Mouse (Mus musculus): ENCODE measurements at regions not wholly inside any gene's neighbourhood (a gene's known extent, or its start where the extent isn't known, plus 50 kb on each side); places are given as distances from the start of the nearest gene placed in this dataset.
A peak's percentile ranks its signal among the peaks of the same experiment; 100 is the strongest.
"Not testable (repeated sequence)": the region's sequence is repeated elsewhere in the genome, so short reads cannot be mapped to it uniquely, and the experiment has no call there.

DNA sequence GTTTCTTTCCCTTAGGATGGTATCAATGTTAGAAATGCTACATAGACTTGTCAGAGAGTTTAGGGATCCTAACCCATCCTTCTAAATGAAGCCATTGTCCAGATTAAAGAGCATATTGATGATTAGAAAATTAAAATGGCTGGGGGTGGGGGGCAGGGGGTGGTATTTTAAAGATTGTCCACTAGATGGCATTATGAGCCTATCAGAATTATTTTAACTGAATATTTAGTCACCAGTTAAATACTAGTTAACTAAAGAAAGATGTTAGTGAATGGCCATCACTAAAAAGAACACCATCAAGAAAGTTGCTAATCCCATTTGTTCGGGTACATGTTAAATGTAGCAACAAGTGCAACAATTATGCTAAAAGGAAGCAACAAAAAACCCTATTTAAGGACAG lies 1909.6 kb upstream of the 5930422O12Rik start:
- DNase-seq (ENCODE audit: low spot score) = no peak

DNA sequence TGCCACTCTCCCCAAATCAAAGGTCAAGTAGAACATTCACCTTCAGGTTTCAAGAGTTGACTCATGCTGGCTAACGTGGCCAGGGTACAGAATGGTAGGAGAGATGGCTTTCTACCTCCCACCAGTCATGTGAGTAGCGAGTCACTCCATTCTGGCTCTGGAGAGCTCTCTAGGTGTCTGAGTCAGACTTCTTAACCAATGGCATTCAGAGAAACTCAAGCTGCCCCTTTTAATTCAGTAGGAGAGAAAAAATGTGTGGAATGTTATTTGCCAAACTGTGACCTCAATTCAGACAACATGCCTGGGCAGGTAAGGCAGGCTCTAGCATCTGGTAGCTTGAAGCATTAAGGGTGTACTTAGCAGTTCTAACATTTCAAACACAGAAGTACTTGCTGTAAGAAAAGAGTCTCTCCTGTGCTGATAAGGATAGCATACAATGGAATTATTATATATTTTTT lies 1907.5 kb upstream of the 5930422O12Rik start:
- DNase-seq (ENCODE audit: low spot score) = no peak

DNA sequence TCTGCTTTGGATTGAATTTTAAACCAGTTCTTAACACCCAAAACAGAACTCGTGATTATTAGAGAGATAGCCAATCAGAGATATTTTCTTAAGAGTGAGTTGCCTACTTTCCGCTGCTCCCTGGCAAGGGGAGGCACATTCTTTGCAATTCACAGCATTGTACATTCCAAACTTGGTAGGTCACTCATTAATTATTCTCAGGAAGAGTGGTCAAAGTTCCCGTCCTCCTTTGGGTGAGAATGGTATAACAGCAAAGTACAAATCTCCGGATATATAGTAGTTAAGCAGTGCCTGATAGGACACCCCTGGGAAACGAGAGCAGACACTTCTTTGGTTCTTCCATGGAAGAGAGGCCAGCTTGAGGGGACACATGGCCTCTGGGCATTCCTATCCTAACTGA lies 1903.4 kb upstream of the 5930422O12Rik start:
- DNase-seq (ENCODE audit: low spot score) = no peak

DNA sequence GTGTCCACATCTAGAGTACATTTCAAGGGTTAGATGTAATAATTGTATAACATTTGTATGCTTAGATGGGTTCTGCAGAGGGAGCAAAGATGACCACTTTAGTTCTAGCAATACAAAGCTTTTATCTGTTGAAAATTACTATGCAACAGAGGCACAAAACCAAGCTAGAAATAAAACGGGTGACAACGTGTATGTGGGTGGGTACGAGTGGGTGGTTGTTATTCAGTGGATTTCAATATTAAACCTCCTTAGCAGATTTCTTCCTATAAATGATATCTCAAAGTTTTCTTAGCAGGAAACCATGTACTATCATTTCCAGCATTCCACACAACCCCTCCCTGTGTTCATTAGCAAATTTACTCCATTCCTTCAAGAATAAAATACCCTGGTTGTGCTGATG lies 1889.3 kb upstream of the 5930422O12Rik start:
- DNase-seq (ENCODE audit: low spot score) = peak; percentile 19

DNA sequence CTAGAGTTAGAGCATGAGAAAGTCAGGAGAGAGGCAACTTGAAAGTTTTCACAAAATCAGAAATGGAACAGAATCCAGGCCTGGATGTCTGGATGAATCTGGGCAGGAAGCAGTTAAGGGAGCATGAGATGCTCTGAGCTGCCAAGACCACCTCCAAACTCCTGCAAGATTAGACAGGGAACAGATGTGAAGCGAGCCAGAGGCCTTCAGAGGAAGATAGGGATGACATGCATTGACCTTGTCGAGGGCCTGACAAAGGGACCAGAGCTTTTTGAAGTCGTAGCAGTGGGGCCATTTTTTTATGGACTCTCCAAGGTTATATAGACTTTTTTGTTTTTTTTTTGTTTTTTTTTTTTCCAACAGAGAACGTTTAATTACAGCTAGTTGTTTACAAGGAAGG lies 1886.9 kb upstream of the 5930422O12Rik start:
- DNase-seq (ENCODE audit: low spot score) = no peak

DNA sequence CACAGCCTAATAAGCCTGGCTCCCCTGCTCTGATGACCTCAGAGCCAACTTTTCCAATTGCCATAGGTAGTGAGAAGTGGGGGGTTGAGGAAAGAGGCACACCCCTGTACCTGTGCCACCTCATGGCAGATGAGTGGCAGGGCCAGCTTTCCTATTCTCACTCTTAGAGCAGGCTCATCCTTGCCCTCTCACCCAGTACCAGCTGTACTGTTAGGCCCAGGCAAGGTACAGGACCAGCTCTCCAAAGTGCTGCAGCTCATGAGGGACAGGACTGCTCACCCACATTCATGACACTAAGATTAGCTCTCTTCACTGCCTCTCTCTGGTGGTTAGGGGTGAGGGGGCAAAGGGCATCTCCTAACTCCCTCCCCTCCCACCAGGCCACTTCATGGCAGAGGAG lies 1854.4 kb upstream of the 5930422O12Rik start:
- DNase-seq (ENCODE audit: low spot score) = no peak

DNA sequence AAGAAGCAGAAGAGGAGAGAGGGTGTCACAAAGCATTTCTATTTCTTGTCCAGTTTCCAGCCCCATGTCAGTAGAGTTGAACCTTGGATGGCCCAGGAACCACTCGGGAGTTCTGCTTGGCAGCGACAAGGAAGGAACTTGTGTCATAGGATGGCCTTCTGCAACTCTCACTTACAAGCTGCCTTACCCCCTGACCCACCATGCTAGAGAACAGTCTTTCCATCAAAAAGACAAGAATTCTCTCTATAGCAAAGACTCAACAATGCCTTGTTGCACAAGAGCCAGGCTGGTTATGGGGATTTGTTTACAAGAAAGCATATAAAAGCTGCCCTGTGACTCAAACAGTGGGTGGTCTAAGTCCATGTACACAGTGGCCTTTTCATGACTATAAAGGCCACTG lies 1852.4 kb upstream of the 5930422O12Rik start:
- DNase-seq (ENCODE audit: low spot score) = no peak

DNA sequence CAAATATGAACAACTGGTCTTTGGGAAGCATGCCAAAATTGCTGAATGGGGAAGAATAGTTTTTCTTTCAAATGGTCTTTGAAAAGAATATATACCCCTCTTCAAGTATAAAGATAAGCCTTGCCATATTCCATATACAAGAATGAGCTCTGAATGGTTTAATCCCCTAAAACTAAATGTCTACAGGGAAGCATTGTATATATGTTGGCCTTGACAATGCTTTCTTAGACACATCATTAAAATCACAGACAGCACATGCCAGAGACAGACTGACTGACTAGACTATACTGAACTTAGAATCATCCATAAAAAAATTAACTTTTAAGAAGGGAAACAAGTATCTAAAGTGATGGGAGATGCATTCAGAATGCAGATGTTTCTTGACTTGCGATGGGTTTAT lies 1843.8 kb upstream of the 5930422O12Rik start:
- DNase-seq (ENCODE audit: low spot score) = no peak

DNA sequence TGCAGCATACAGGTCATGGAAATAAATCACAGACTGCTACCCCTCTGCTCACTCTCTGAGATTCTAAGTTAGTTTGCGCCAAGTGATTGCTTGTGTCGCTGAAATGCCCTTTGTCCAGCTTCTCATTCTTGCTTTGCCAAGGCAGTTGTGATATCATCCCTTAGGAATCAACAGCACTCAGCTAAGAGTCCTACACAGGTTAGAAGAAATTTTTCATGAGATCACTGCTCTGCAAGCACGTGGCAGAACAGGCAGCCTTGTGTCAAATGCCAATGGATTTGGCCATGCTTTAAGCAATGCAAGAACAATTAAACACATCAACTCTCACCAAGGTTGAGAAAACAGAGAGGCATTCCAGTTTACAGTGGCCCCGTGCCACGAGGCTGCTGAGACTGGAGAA lies 1829.0 kb upstream of the 5930422O12Rik start:
- no peak for DNase-seq (ENCODE audit: low spot score)

DNA sequence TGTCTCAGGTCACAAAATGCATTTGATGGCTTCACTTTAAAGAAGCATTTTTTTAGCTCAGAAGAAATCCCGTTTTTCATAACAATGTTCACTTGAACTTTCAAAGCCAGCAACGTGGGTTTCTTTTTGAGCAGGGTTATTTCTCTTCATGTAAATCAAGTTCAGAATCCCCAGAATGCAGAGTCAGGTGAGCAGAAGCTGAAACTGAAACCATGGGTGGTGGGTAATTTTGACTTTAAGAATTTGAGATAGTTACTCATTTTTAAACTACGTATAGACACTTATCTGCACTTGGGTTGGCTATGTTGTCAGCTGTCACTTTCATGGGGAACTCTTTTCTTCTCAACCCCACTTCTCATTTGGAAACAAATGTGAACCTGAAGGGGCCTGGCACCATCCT lies 1827.5 kb upstream of the 5930422O12Rik start:
- DNase-seq (ENCODE audit: low spot score) = no peak

DNA sequence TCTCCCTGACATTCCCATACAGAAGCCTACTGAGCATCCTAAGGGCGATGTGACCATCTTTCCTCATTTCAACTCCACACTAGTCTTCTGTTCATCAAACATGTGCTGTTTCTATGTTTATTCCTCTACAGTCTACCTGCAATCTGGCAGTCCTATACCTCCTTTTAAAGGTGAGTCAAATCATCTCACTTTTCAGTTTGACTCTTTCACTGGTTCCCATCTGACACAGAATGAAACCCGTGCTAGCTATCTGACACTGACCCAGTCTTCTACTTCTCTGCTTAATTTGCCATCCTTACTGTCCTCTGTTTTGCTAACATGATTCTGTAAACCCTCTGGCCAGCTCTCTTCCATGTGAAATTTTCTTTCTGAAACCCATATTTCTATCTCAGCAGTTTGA lies 1812.0 kb upstream of the 5930422O12Rik start:
- no peak for DNase-seq (ENCODE audit: low spot score)

DNA sequence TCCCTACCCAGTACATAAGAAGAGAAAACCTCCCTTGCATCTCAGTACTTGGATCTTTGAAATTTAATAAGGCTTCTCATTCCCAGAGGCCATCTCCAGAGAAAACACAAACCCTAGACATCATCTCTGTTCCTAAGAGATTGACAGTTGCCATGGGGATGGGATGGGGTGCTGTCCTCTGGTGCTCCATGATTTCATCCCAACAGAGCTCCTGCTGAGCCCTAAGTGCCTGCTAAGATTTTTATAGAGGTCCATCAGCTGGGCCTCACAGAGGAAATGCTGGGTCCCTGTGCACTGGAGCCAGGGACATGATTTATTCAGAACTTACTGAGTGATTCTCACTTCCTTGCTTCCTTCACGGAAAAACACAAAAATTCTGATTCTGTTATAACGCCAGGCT lies 1800.8 kb upstream of the 5930422O12Rik start:
- DNase-seq (ENCODE audit: low spot score) = no peak

DNA sequence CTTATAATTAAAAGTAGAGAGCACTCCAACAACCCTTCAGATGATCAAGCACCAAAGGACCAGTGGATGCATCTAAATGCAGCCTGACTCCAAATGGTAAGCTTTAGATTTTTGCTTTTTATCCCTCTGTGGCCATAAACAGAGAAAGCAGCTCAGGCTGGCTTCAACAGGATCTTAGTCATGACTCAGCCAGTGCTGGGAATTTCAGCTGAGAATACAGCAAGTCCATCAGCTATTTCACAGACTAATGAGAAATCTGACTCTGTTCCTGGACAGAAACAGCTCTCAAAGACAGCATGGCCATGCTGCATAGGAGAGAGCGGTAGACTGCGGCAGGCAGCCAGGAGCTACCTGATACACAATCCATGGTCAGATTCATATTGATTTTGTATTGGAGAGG lies 1800.4 kb upstream of the 5930422O12Rik start:
- DNase-seq (ENCODE audit: low spot score) = no peak

DNA sequence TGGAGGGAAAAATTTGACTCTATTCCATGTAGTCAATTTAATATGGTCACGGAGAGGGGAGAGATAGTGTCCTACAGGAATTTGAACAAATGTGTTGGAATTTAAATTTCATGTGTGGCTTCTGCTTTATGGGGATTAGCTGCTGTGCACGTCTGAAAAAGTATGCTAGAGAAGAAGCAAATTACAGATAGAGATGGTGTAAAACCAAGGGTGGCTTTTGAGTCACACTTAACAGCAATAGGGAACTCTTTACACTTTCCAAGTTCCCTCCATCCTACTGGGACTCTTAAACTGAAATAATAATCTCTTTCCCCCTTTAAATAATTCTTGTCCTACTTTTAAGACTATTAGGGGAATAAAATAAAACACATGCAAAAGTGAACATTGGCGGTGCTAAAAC lies 1790.1 kb upstream of the 5930422O12Rik start:
- no peak for DNase-seq (ENCODE audit: low spot score)

DNA sequence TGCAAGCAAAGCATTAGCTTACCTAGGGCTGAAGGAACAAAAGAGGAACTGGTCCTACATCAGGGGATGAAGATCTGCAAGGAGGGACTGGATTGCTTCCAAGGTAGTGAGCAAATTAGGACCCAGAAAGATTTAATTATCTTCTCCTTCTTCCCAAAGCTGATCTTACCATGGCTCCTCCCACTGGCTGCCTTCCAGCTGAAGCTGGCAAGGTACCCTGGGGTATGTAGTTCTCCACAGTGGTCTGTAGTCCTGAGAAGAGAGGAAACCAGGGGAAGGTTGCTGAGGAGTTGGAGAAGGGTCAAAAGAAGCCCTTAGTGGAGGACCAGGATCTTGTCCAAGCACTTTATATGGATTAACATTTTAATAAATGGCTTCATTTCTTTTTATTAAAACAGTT lies 1764.8 kb upstream of the 5930422O12Rik start:
- DNase-seq (ENCODE audit: low spot score) = no peak

DNA sequence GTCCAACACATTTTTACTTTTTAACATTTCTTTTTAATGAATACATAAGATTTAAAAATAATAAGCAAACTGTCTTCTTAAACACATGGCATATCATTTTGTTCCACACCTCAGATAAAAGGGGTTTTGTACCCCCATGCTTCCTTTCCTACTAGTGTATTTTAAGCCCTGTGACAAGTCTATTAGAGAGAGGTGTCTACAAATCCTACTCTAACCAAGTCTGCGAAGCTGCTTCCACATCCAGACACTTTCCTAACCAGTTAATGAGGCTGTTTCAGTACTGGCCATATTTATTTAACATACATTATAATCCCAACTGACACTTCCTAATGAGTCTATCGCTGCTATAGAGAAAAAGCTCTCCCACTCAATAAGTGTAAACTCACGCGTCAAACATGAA lies 1763.0 kb upstream of the 5930422O12Rik start:
- no peak for DNase-seq (ENCODE audit: low spot score)

DNA sequence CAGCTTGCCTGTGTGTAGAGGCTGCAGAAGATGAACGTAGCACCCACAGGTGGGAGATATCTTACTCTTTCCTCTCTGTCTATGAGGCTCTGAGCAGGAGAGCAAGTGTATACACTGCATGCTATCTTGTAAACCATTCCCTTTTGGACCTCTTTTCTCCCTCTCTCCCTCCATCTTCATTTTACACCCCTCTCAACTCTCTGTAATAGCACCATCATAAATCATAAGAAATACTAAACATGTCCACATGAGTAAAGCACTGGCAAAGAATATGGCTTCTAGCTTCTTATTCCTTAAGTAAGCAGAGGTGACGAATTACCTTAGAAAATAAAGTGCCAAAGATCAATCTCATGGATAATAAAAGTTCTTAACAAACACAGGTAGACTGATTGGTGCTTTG lies 1724.3 kb upstream of the 5930422O12Rik start:
- no peak for DNase-seq (ENCODE audit: low spot score)

DNA sequence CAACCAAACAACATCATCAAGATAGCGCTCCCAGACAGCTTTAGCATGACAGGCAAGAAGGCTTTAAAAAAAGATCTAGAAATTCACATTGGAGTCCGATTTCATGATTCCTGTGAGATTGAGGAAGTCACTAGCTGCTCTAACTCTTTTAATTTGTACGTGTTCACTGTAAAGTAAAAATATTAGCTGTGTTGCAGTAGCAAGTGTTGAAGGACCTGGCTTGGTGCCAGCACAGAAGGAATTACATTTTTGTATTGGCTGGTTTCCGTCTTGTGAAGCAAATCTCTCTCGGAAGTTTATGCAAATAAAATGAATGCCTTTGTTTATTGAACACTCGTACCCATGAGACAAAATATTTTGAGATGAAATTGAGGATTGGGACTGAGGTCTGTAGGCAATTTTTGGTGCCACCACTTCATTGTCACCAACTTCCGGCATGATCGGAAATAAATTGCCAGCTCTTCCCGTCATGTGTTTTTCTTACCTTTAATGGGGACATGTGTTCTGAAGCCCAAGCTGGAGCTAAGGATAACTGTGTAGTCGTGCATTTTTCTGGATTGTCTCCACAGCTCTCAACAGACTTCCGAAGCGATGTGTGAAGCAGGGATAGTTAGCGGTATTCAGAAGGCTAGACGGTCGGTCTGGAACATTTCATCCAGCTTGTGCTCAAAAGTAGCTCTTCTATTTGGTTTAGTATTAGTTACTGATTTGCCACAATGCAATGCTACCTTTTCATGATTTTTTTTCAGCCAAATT lies 1715.0 kb upstream of the 5930422O12Rik start:
- DNase-seq (ENCODE audit: low spot score) = peak; percentile 8

DNA sequence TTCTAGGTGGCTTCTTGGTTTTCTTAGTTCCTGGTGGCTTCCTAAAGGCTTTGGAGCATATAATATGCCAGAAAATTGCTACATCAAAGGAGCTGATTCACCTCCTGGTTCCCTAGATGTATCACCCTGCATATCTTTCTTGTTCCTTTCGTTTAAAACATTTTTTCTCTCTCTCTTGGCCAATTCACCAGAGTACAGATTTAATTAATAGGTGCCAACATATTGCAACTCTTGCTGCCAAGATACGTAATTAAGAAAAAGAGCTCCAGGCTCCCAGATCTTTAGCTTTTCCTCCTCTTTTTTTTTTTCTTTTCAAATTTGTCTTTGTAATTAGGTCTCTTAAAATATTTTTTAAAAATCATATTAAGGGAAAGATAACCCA lies 1714.4 kb upstream of the 5930422O12Rik start:
- no peak for DNase-seq (ENCODE audit: low spot score)

DNA sequence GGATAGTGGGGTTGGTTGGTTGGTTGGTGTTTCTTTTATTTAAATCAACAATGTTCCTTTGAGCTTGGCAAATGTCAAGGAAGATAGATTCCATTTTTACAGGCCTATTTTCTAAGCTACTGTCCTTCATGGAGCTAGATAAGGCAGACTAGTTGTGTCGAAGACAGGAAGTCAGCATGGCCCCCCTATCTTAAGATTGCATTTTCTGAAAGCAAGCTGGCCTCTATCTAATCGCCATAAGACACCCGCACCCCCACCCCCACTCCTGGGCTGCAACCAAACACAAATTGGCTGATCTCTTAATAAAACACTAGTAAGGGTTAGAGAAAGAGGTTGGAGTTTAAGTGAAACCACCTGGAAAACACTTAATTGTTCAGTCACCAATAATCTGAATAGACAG lies 1708.5 kb upstream of the 5930422O12Rik start:
- DNase-seq (ENCODE audit: low spot score) = no peak

DNA sequence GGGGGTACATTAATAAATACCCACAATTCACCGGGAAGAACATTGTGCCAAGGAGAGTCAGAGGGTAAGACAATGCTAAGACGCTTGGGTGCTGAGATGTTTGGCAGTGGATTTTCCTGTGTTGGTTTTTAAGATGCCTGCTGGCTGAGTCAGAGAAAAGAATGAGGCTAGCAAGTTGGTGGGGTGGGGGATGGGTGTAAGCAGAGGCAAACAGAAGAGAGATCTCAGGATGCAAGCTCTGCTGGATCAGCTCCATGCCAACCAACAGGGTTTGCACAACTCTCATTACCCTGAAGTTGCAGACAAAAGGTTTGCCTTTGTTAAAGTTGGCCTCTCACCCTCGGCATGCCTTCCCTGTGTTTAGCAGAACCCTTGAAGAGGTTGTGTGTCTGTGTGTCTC lies 1707.9 kb upstream of the 5930422O12Rik start:
- no peak for DNase-seq (ENCODE audit: low spot score)

DNA sequence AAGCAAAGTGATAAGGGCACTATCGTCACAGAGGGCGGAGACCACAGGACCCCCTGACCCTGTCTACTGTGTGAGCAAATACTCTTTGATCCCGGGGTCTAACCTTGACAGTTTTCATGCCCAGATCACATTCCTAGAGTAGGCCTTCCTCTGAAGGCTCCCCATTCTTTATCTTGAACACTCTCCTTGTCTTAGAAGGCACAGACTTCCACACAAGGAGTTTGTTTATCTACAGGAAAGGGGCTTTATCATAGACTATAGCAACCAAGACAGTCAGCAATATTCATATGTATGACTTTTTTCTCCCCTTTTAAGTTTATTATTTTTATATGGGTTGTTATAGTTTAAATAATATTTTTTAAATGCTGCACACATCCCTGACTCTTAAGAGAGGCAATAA lies 1703.1 kb upstream of the 5930422O12Rik start:
- DNase-seq (ENCODE audit: low spot score) = no peak

DNA sequence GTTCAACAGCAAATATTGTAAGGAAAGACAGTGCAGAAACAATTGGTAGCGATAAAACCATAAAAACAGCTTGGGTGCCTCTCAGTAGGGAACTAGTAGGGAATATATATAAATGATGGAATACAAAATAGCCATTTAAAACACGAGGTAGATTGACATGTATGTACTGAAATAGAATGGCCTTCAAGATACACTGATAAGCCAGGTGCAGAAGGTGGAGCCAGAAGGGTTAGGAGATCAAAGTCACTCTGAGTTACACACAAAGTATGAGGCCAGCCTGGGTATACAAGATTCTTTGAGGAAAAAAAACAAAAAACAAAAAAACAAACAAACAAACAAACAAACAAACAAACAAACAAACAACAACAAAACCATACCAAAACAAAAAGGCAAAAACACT lies 1692.9 kb upstream of the 5930422O12Rik start:
- DNase-seq (ENCODE audit: low spot score) = no peak

DNA sequence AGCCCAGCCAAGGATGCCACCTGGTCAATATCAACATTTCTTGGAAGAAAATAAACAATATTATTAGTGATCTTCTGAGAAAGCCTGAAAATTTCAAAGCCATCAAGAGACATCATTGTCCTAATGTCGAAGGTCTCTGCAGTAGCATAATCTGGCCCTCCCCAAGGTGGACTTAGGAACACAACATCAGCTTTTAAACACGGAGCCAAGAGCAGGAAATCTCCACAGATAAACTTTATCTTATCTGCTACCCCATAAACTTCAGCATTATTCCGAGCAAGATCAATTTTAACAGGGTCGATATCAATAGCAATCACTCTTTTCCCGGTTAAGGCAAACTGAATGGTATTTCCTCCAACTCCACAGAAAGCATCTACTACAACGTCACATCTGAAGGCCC lies 1691.2 kb upstream of the 5930422O12Rik start:
- DNase-seq (ENCODE audit: low spot score) = not testable (repeated sequence)

All from layer of hippocampus, adult 11-12 months (tissue).